Mouse (Mus musculus): Measurements from ENCODE around the gene Scamp3.

The Scamp3 gene

GRCm38 (mm10) chr3:89227307-89228179 lies 50.3 kb downstream of the Scamp3 start:
- DNase-seq (ENCODE audit: low spot score), result peak; percentile 94

- DNase-seq (ENCODE audit: low spot score), result peak; percentile 93
These were observed 50.9 kb downstream of the Scamp3 start for GRCm38 (mm10) chr3:89228180-89228549.

- DNase-seq (ENCODE audit: low spot score), result peak; percentile 68
These were observed 51.6 kb downstream of the Scamp3 start, which contains the start of gene Muc1 for GRCm38 (mm10) chr3:89228836-89229235. TSS of gene Muc1 (plus strand) at chr3:89229057.

- no peak for DNase-seq (ENCODE audit: low spot score)
These were observed 52.0 kb downstream of the Scamp3 start for GRCm38 (mm10) chr3:89229276-89229675.

GRCm38 (mm10) chr3:89230561-89230960 lies 53.3 kb downstream of the Scamp3 start:
- DNase-seq (ENCODE audit: low spot score), result no peak

DNA sequence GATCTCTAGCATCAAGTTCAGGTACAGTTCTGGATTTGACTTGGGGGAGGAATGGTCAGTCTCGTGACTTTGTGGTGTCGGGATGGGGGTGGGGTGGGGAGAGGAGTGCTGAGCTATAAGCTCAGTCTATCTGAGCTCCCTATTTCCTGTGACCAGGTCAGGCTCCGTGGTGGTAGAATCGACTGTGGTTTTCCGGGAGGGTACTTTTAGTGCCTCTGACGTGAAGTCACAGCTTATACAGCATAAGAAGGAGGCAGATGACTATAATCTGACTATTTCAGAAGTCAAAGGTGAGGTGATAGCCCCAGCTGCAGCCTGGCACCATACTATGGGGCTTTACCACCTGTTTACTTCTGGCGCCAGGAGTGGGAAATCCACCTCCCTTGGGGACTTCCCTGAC lies 54.1 kb downstream of the Scamp3 start:
- DNase-seq (ENCODE audit: low spot score), result no peak

- no peak for DNase-seq (ENCODE audit: low spot score)
These were observed 54.6 kb downstream of the Scamp3 start for GRCm38 (mm10) chr3:89231772-89232275.
